Mouse (Mus musculus) embryo, embryonic 10.5 days (tissue): ENCODE data around the gene Celf2.

ENCODE experiments used
- DNase-seq: peaks from one replicate; pipeline ENCODE4 v3.0.0-alpha.2; 2015; ENCODE audit warnings: low spot score

Gene Celf2

GRCm38 (mm10) chr2:7082376-7083025, 426.9 kb downstream of the Celf2 start:
- DNase-seq, result no peak

- peak; percentile 62 for DNase-seq
Observed at GRCm38 (mm10) chr2:7080794-7081783, 428.3 kb downstream of the Celf2 start.

GRCm38 (mm10) chr2:7080086-7080485, 429.3 kb downstream of the Celf2 start:
- no peak for DNase-seq

GRCm38 (mm10) chr2:7079390-7079789, 430.0 kb downstream of the Celf2 start:
- DNase-seq, result no peak

- no peak for DNase-seq
Observed at GRCm38 (mm10) chr2:7073730-7074129, 435.6 kb downstream of the Celf2 start.

GRCm38 (mm10) chr2:7072344-7073265, 436.8 kb downstream of the Celf2 start:
- no peak for DNase-seq

GRCm38 (mm10) chr2:7069458-7069857, 439.9 kb downstream of the Celf2 start:
- peak; percentile 54 for DNase-seq

GRCm38 (mm10) chr2:7068281-7068680, 441.1 kb downstream of the Celf2 start:
- no peak for DNase-seq

- DNase-seq, result peak; percentile 27
Observed at GRCm38 (mm10) chr2:7063574-7064192, 445.7 kb downstream of the Celf2 start.

- no peak for DNase-seq
Observed at GRCm38 (mm10) chr2:7060490-7061105, 448.8 kb downstream of the Celf2 start.

- DNase-seq, result no peak
Observed at GRCm38 (mm10) chr2:7056401-7056800, 453.0 kb downstream of the Celf2 start.

- no peak for DNase-seq
Observed at GRCm38 (mm10) chr2:7055958-7056357, 453.4 kb downstream of the Celf2 start.

- DNase-seq, result no peak
Observed at GRCm38 (mm10) chr2:7051090-7051489, 458.3 kb downstream of the Celf2 start.

- no peak for DNase-seq
Observed at GRCm38 (mm10) chr2:7046155-7046554, 463.2 kb downstream of the Celf2 start.

- no peak for DNase-seq
Observed at GRCm38 (mm10) chr2:7045531-7045930, 463.8 kb downstream of the Celf2 start.

GRCm38 (mm10) chr2:7043770-7044459, 465.4 kb downstream of the Celf2 start:
- no peak for DNase-seq

- no peak for DNase-seq
Observed at GRCm38 (mm10) chr2:7040940-7041339, 468.4 kb downstream of the Celf2 start.

- DNase-seq, result no peak
Observed at GRCm38 (mm10) chr2:7038991-7039390, 470.4 kb downstream of the Celf2 start.

GRCm38 (mm10) chr2:7031389-7031788, 478.0 kb downstream of the Celf2 start:
- DNase-seq, result no peak

- no peak for DNase-seq
Observed at GRCm38 (mm10) chr2:7026737-7027136, 482.6 kb downstream of the Celf2 start.
